Mouse (Mus musculus) embryonic facial prominence, embryonic 11.5 days (tissue): Measurements from ENCODE around the gene Sec11a. TPM values are rescaled to one million over a fixed set of nuclear protein-coding genes. Genes with fewer than 3 reads are reported as not detected.

Experiments
- ATAC-seq: fragments of 200-750 bp; cut with Nextera tagmentation; replicated peaks from 2 replicates; pipeline ENCODE4 v1.8.0; 2017; ENCODE audit warnings: low read depth; ENCODE audit not compliant: insufficient number of reproducible peaks, low FRiP score, low TSS enrichment
- DNase-seq: peaks from one replicate; pipeline ENCODE4 v3.0.0-alpha.2; 2015; ENCODE audit warnings: low spot score
- H3K27ac ChIP-seq: fragments of 300-500 bp; sonication (generic); replicated peaks from 2 replicates; pipeline ENCODE4 v1.5.1; 2014; ENCODE audit warnings: mild to moderate bottlenecking, low read depth, low read length, control low read depth
- H3K27me3 ChIP-seq: fragments of 300-500 bp; sonication (generic); 2 replicates; pipeline ENCODE4 v1.6.1; 2014; ENCODE audit warnings: mild to moderate bottlenecking, low read length, moderate library complexity, mixed read lengths; ENCODE audit not compliant: control insufficient read depth, insufficient read depth
- H3K36me3 ChIP-seq: fragments of 300-500 bp; sonication (generic); replicated peaks from 2 replicates; pipeline ENCODE4 v1.6.1; 2014; ENCODE audit warnings: low read depth, mild to moderate bottlenecking, low read length, moderate library complexity, mixed read lengths; ENCODE audit not compliant: control insufficient read depth, insufficient read depth
- H3K4me1 ChIP-seq: fragments of 300-500 bp; sonication (generic); 2 replicates; pipeline ENCODE4 v1.6.1; 2014; ENCODE audit warnings: low read length, mixed read lengths; ENCODE audit not compliant: control insufficient read depth, insufficient read depth
- H3K4me2 ChIP-seq: fragments of 300-500 bp; sonication (generic); 2 replicates; pipeline ENCODE4 v1.6.1; 2014; ENCODE audit warnings: low read depth, mild to moderate bottlenecking, control low read depth, low read length, moderate library complexity
- H3K4me3 ChIP-seq: fragments of 300-500 bp; sonication (generic); 2 replicates; pipeline ENCODE4 v1.5.1; 2014; ENCODE audit warnings: low read depth, low read length, control low read depth
- H3K9ac ChIP-seq: fragments of 300-500 bp; sonication (generic); replicated peaks from 2 replicates; pipeline ENCODE4 v1.6.1; 2014; ENCODE audit warnings: mild to moderate bottlenecking, control low read depth, low read length
- H3K9me3 ChIP-seq: fragments of 300-500 bp; sonication (generic); replicated peaks from 2 replicates; pipeline ENCODE4 v1.6.1; 2016; ENCODE audit warnings: mild to moderate bottlenecking, low read length, inconsistent platforms, mixed read lengths; ENCODE audit not compliant: control insufficient read depth
- WGBS: fragments of 180-500 bp; shearing (Covaris S2); extraction: QIAGEN DNeasy Blood & Tissue Kit; methylation state at CpG from one replicate; pipeline ENCODE4 v1.1.7; 2014; 5-methylcytosine and 5-hydroxymethylcytosine counted together
- polyA plus RNA-seq: library from polyadenylated mRNA; unstranded; fragments of >200 nt; fragmentation: Nextera tagmentation; extraction: Ambion mirVana; gene quantifications from 2 replicates; pipeline ENCODE4 v1.2.1, GENCODE M21; 2014

Sec11a gene
- polyA plus RNA-seq, 1 experiment from 2014 or later = 231 TPM

DNA sequence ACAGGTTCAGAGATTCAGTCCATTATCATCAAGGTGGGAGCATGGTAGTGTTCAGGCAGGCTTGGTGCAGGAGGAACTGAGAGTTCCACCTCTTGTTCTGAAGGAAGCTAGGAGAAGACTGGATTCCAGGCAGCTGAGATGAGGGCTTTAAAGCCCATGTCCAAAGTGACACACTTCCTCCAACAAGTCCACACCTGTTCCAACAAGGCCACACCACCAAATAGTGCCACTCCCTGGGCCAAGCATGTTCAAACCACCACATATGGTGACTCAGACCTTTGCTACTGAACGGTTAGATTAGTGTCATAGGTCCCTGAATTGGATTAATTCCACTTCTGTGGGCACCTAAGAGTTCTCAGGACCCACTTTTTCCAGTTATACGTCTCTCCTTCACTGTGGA is 23.8 kb upstream of the Sec11a start:
- DNase-seq (no peak), ATAC-seq (no peak)
- Histone ChIP-seq H3K4me3 (no peak overlapping the region), H3K4me2 (no peak overlapping the region), H3K27ac (no peak overlapping the region), H3K9me3 (no peaks in the 10 kb centered on the region), H3K27me3 (no peaks in the 10 kb centered on the region), H3K36me3 (no peaks in the 10 kb centered on the region), H3K4me1 (no peaks in the 10 kb centered on the region), H3K9ac (no peak overlapping the region)
- WGBS = 74% methylated on average over 2 of the region's 2 CpGs

DNA sequence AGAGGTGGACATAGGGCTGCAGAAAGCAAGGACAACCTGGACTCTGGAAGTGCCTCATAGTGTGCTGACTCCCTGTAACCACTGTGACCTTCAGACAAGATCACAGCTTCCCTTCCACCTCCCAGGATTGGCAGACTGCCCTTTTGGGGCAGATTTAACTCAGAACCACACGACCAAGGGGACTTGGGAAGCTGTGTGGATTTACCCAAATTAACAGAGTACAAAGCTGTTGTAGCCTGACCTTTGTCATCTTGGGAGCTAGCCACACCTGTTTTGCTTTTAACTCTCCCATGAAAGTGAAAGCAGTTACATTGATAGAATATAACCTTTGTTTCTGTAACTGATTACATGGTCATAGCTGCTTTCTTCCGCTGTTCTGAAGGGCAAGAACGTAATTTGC is 23.3 kb upstream of the Sec11a start:
- WGBS = 58% methylated on average over 3 of the region's 3 CpGs
- DNase-seq (no peak), ATAC-seq (no peak)
- Histone ChIP-seq H3K27me3 (no peaks in the 10 kb centered on the region), H3K4me1 (no peaks in the 10 kb centered on the region), H3K4me2 (no peak overlapping the region), H3K27ac (no peak overlapping the region), H3K9me3 (no peaks in the 10 kb centered on the region), H3K36me3 (no peaks in the 10 kb centered on the region), H3K4me3 (no peak overlapping the region), H3K9ac (no peak overlapping the region)

DNA sequence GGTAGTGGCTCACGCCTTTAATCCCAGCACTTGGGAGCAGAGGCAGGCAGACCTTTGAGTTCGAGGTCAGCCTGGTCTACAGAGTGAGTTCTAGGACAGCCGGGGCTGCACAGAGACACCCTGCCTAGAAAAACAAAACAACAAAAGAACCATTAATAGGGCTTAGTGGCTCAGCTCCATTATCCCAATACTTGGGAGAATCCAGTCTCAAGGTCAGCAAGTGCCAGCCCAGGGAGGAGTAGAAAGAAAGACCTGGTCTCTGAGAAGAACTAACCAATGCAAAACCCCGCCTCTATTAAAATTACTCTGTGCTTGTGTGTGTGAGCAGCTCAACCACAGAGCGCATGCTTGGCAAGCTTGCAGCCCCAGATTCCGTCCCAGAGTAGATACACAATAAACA is 15.2 kb upstream of the Sec11a start:
- Histone ChIP-seq H3K9ac (no peak overlapping the region), H3K4me2 (no peak overlapping the region), H3K27me3 (no peaks in the 10 kb centered on the region), H3K36me3 (no peaks in the 10 kb centered on the region), H3K4me1 (no peaks in the 10 kb centered on the region), H3K27ac (no peak overlapping the region), H3K9me3 (no peaks in the 10 kb centered on the region), H3K4me3 (no peak overlapping the region)
- no peak for ATAC-seq
- WGBS = 60% methylated on average over 6 of the region's 6 CpGs
- no peak for DNase-seq

DNA sequence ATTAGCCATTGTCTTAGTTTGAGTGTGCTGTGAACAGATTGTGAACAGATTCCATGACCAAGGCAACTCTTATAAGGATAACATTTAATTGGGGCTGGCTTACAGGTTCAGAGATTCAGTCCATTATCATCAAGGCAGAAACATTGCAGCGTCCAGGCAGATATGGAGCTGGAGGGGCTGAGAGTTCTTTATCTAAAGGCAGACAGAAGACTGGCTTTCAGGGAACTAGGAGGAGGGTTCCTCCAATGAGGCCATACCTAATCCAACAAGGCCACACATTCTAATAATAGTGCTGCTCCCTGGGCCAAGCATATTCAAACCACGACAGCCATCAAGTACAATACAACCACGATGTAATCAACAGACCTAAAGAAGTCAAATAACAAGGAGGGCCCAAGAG is 11.4 kb upstream of the Sec11a start:
- Histone ChIP-seq H3K9ac (no peak overlapping the region), H3K36me3 (no peaks in the 10 kb centered on the region), H3K4me2 (no peak overlapping the region), H3K27ac (no peak overlapping the region), H3K27me3 (no peaks in the 10 kb centered on the region), H3K4me3 (no peak overlapping the region), H3K9me3 (no peaks in the 10 kb centered on the region), H3K4me1 (no peaks in the 10 kb centered on the region)
- WGBS = 82% methylated on average over 3 of the region's 3 CpGs
- DNase-seq (no peak), ATAC-seq (no peak)

DNA sequence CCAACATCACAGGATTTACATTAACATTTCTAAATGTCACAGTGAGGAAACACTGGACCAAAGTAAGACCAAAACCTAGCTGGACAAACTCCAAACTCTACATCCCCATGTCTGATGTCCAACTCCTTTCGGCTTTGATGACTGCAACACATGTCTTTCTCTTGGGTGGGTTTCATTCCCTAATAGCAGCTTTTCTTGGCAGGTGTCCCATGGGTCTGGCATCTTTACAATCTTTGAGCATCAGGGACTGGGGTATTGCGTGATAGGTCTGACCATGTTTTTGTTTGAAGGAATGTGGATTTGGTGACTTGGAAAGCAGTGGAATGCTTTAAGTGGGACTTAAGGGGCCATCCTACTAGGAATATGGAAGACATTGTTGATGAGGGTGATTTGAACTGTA is 9.3 kb upstream of the Sec11a start:
- WGBS = 85% methylated on average over 2 of the region's 2 CpGs

DNA sequence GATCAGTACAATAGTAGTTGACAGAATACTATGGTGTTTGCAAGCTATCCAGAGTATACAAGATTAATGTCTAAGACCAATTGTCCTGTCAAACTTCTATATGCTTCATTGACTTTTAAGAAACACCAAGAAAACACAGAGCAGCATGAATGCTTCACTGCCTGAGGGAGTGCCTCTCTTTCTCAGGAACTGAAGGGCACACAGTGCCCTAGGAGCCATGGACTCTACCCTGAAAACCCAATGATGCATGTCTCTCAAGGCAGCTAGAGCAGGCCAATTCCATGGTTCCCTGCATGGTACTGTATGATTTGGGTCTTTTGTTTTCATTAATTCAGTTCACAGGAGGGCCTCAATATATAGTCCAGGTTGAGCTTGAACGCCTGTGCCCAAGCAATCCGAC is 6.7 kb upstream of the Sec11a start:
- no peak for DNase-seq
- Histone ChIP-seq H3K4me3 (no peak overlapping the region), H3K9me3 (no peaks in the 10 kb centered on the region), H3K9ac (no peak overlapping the region), H3K36me3 (no peaks in the 10 kb centered on the region), H3K27ac (no peak overlapping the region), H3K4me2 (no peak overlapping the region), H3K4me1 (no peaks in the 10 kb centered on the region), H3K27me3 (no peaks in the 10 kb centered on the region)
- 77% methylated on average over 2 of the region's 2 CpGs for WGBS
- no peak for ATAC-seq

More for the DNA sequence above, 9.3 kb upstream of the Sec11a start:
- Histone ChIP-seq H3K4me2 (no peak overlapping the region), H3K36me3 (no peaks in the 10 kb centered on the region), H3K27me3 (no peaks in the 10 kb centered on the region), H3K9ac (no peak overlapping the region), H3K4me3 (no peak overlapping the region), H3K4me1 (no peaks in the 10 kb centered on the region), H3K9me3 (no peaks in the 10 kb centered on the region), H3K27ac (no peak overlapping the region)
- no peak for DNase-seq
- ATAC-seq = no peak

DNA sequence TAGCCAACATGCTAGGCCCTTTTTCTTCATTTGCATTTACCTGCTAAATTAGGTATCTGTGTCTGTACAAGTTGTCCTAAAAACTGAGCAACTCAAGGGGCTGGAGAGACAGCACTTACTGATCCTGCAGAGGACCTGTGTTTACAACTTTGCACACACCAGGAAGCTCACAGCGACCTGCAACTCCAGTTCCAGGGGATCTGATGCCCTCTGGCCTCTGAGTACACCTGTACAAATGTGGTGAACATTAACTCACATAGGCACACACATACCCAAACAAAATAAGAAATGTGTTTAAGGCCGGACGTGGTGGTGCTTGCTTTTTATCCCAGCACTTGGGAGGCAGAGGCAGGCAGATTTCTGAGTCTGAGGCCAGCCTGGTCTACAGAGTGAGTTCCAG is 4.6 kb upstream of the Sec11a start:
- 64% methylated on average over 3 of the region's 3 CpGs for WGBS

DNA sequence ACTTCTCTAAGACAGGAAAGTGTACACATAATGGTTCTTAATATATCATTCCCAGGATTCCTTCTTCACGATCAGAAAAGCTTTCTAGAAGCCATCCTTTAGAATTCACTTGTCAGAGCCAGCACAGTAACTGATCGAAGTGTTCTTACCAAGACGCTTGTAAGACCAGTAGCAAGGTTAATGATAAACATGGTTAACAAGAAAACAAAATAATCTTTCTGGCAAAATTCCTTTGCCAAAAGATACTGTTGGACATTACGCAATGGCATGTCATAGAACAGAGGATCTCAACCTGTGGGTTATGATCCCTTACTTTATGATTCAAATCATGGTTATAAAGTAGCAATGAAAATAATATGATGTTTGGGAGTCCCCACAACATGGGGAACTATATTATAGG is 3.9 kb upstream of the Sec11a start:
- H3K4me2 ChIP-seq = no peak overlapping the region
- H3K9ac ChIP-seq = no peak overlapping the region
- no peaks in the 10 kb centered on the region for H3K36me3 ChIP-seq
- no peaks in the 10 kb centered on the region for H3K4me1 ChIP-seq
- no peak overlapping the region for H3K4me3 ChIP-seq
- no peak overlapping the region for H3K27ac ChIP-seq
- no peak for DNase-seq
- ATAC-seq = no peak
- no peaks in the 10 kb centered on the region for H3K27me3 ChIP-seq
- WGBS = 84% methylated on average over 4 of the region's 4 CpGs
- H3K9me3 ChIP-seq = no peaks in the 10 kb centered on the region

More for the DNA sequence above, 4.6 kb upstream of the Sec11a start:
- Histone ChIP-seq H3K27ac (no peak overlapping the region), H3K4me2 (no peak overlapping the region), H3K9me3 (no peaks in the 10 kb centered on the region), H3K36me3 (no peaks in the 10 kb centered on the region), H3K4me1 (no peaks in the 10 kb centered on the region), H3K9ac (no peak overlapping the region), H3K4me3 (no peak overlapping the region), H3K27me3 (no peaks in the 10 kb centered on the region)
- DNase-seq (no peak), ATAC-seq (no peak)
